9 mouse cellular contexts compared by ENCODE assay signal in genomic region chr14:79089464-79089863, GRCm38 (mm10).
DNase-seq lines count a peak whose midpoint lies in the region; ATAC-seq and TF ChIP-seq lines count a peak whose summit lies in the region.
"Had no signal": no experiment of that assay in that cellular context is flagged by ENCODE, and none has a peak within 500 bp of the region (broad histone marks: within the 10 kb centered on the region; RNA-seq: fewer than 3 reads in every experiment).

No protein-coding gene starts in this region.

- TF ChIP-seq POLR2A in brain, embryonic 14.5 days (IDR thresholded peaks at IDR 0.05; ENCODE audit: borderline replicate concordance, extremely low read depth, insufficient read depth, insufficient read length, poor library complexity, severe bottlenecking) = no peak

- no peak overlapping the region for H3K4me3 ChIP-seq in kidney, embryonic 14.5 days (ENCODE audit: low read length)
- H3K4me3 ChIP-seq: megakaryocyte, embryonic 14.5 days had no signal

- H3K9me3 ChIP-seq in kidney, embryonic 14.5 days (ENCODE audit: control insufficient read depth, low read length) = peaks cover 3% of the 10 kb centered on the region

- peak; percentile 46; the same call in 1 of the 2 replicates for ATAC-seq in kidney, embryonic 14.5 days (ENCODE audit: low FRiP score, low TSS enrichment)

- peak; percentile 32 to 57 for DNase-seq in left cerebral cortex, postnatal 10 days (ENCODE audit: extremely low spot score in 1 of 2, low spot score in 2 of 2)
- DNase-seq in left cerebral cortex, postnatal 36 days (ENCODE audit: low spot score in 2 of 2) = no peak
- DNase-seq in brain, embryonic 14.5 days (ENCODE audit: low read depth) = peak; percentile 75
- DNase-seq in heart, adult 18-20 months = peak; percentile 60 to 72
- DNase-seq in ovary, postnatal 14 days (ENCODE audit: low spot score) = peak; percentile 8
- DNase-seq in thymus, postnatal 14 days = no peak
- DNase-seq in cerebellum, adult 11 months = no peak

- H3K27ac ChIP-seq in kidney, embryonic 14.5 days (ENCODE audit: low read depth, low read length) = peak overlapping the region; percentile 24; the same call in 1 of the 2 replicates

- no peaks in the 10 kb centered on the region for H3K27me3 ChIP-seq in kidney, embryonic 14.5 days (ENCODE audit: control insufficient read depth, insufficient read depth, low read length)
- H3K27me3 ChIP-seq: megakaryocyte, embryonic 14.5 days had no signal

- 30% methylated on average over 2 of the region's 2 CpGs for WGBS in kidney, embryonic 14.5 days

- no peak for TF ChIP-seq CTCF in brain, embryonic 14.5 days (IDR thresholded peaks at IDR 0.05; ENCODE audit: borderline replicate concordance, extremely low read depth, insufficient read depth, insufficient read length)

- no peaks in the 10 kb centered on the region for H3K4me1 ChIP-seq in kidney, embryonic 14.5 days (ENCODE audit: control insufficient read depth, insufficient read depth, low read length)

- no peak overlapping the region for H3K9ac ChIP-seq in kidney, embryonic 14.5 days (ENCODE audit: low read depth, low read length)

- peaks cover 3% of the 10 kb centered on the region for H3K36me3 ChIP-seq in kidney, embryonic 14.5 days (ENCODE audit: control insufficient read depth, insufficient read depth, low read length)

- intact Hi-C loops in left cerebral cortex, postnatal 10 days (cut with DNase I) = no loop called here
- intact Hi-C loops in left cerebral cortex, postnatal 36 days (cut with DNase I) = no loop called here

- no peak overlapping the region for H3K4me2 ChIP-seq in kidney, embryonic 14.5 days (replicated peaks; ENCODE audit: low read depth, low read length)

Comparison
In these comparisons a context has a peak if more than half of its experiments do, and no peak if none do; other contexts are left out.
1. DNase-seq: peak in left cerebral cortex, postnatal 10 days (2 of 2), brain, embryonic 14.5 days (single experiment), heart, adult 18-20 months (2 of 2) and ovary, postnatal 14 days (single experiment); none in left cerebral cortex, postnatal 36 days (0 of 2), thymus, postnatal 14 days (single experiment) and cerebellum, adult 11 months (single experiment).